In the genomic region with DNA sequence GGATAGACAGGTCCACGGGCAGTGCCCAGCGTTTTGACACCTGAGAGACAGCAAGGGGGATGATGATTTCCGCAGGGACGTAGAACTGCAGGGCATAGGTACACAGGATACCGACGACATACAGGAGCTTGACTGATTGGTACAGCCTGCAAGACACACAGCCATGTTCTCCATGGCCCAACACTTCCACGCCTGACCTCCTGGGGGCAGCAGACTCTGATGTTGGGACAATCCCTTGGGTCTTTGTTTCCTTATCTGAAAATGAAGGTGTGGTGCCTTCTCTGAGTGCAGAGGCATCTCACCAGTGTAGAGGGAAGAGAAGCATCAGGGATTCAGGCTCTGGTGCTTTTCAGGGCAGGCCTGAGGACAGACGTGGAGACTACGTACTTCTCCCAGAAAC, we compare ENCODE assay signal across 8 mouse cellular contexts. TPM values are rescaled to one million over a fixed set of nuclear protein-coding genes. Genes with fewer than 3 reads are reported as not detected.
DNase-seq lines count a peak whose midpoint lies in the region; ATAC-seq and TF ChIP-seq lines count a peak whose summit lies in the region.

No protein-coding gene starts in this region.

- H3K4me1 ChIP-seq in embryonic fibroblast, embryonic 13.5 days (ENCODE audit: control insufficient read depth, insufficient read depth, low read length): no peaks in the 10 kb centered on the region

- H3K4me3 ChIP-seq in embryonic fibroblast, embryonic 13.5 days (ENCODE audit: insufficient read depth, low read length): no peak overlapping the region

- no peak overlapping the region for H3K27ac ChIP-seq in embryonic fibroblast, embryonic 13.5 days (ENCODE audit: insufficient read depth, low read length)

- TF ChIP-seq POLR2A in embryonic fibroblast, embryonic 13.5 days (IDR thresholded peaks at IDR 0.05; ENCODE audit: low read depth, low read length): no peak

- peak; percentile 79 for ATAC-seq in megakaryocyte progenitor cell, adult 5-6 weeks (replicated peaks; ENCODE audit: poor library complexity)

- peak; percentile 75; the same call in 1 of the 2 replicates for TF ChIP-seq CTCF in embryonic fibroblast, embryonic 13.5 days (IDR thresholded peaks at IDR 0.05; ENCODE audit: borderline replicate concordance, insufficient read depth, low read length)

- peak; percentile 30 for DNase-seq in cerebellum, adult 8-10 months
- DNase-seq in cerebellum, adult 11-12 months: no peak
- peak; percentile 35 to 51 for DNase-seq in urinary bladder, postnatal 36 days (ENCODE audit: low spot score in 2 of 2)
- DNase-seq in urinary bladder, postnatal 10 days (ENCODE audit: low spot score): no peak
- peak; percentile 64 to 67 for DNase-seq in left cerebral cortex, adult 18-20 months (ENCODE audit: low spot score in 2 of 2)
- peak; percentile 33 to 38 for DNase-seq in thymus, adult 18-20 months

RNA-seq across cellular contexts. Expression of gene Slc36a3, which starts 11.2 kb away (rescaled TPM):
- not detected in 2 replicates for polyA plus RNA-seq in embryonic fibroblast, embryonic 13.5 days (2011; ENCODE audit: insufficient read length, low read depth, missing spikeins)
- not detected for total RNA-seq in left cerebral cortex, adult 18-20 months (2021)
- total RNA-seq in megakaryocyte progenitor cell, adult 5-6 weeks (2015): not detected in 2 replicates
- total RNA-seq in megakaryocyte progenitor cell, adult 5-6 weeks (2017): 0.14 TPM in 1 of 2 replicates, not detected in the other

RNA-seq across cellular contexts. Expression of gene Slc36a2, which starts 22.2 kb away (rescaled TPM):
- not detected in 2 replicates for polyA plus RNA-seq in embryonic fibroblast, embryonic 13.5 days (2011; ENCODE audit: insufficient read length, low read depth, missing spikeins)
- total RNA-seq in left cerebral cortex, adult 18-20 months (2021): under 1 TPM in 1 of 2 experiments, not detected in 1; 0.35 TPM
- 3.1 and 4.7 TPM in 2 replicates for total RNA-seq in megakaryocyte progenitor cell, adult 5-6 weeks (2015)
- total RNA-seq in megakaryocyte progenitor cell, adult 5-6 weeks (2017): 1.7 and 2.6 TPM in 2 replicates

RNA-seq across cellular contexts. Expression of gene Slc36a1, which starts 41.5 kb away (rescaled TPM):
- polyA plus RNA-seq in embryonic fibroblast, embryonic 13.5 days (2011; ENCODE audit: insufficient read length, low read depth, missing spikeins): 15.4 and 15.7 TPM in 2 replicates
- 10 to 100 TPM; 75.5 to 82.1 TPM for total RNA-seq in left cerebral cortex, adult 18-20 months (2021)
- 24.6 and 25.4 TPM in 2 replicates for total RNA-seq in megakaryocyte progenitor cell, adult 5-6 weeks (2015)
- 10.7 and 12.4 TPM in 2 replicates for total RNA-seq in megakaryocyte progenitor cell, adult 5-6 weeks (2017)

Comparison
In these comparisons a context has a peak if more than half of its experiments do, and no peak if none do; other contexts are left out.
1. DNase-seq: peak in cerebellum, adult 8-10 months (single experiment), urinary bladder, postnatal 36 days (2 of 2), left cerebral cortex, adult 18-20 months (2 of 2) and thymus, adult 18-20 months (2 of 2); none in cerebellum, adult 11-12 months (single experiment) and urinary bladder, postnatal 10 days (single experiment).